Mouse (Mus musculus) stomach, postnatal 0 days (tissue): Measurements from ENCODE around the gene Rasa4.

Experiments used
- CTCF ChIP-seq: IDR thresholded peaks from 2 replicates; pipeline ENCODE4 v1.5.1; 2016; ENCODE audit warnings: antibody characterized with exemption, low read depth, mild to moderate bottlenecking, moderate library complexity
- EP300 ChIP-seq: optimal IDR thresholded peaks from 2 replicates; pipeline ENCODE3; 2016; ENCODE audit warnings: antibody characterized with exemption

DNA sequence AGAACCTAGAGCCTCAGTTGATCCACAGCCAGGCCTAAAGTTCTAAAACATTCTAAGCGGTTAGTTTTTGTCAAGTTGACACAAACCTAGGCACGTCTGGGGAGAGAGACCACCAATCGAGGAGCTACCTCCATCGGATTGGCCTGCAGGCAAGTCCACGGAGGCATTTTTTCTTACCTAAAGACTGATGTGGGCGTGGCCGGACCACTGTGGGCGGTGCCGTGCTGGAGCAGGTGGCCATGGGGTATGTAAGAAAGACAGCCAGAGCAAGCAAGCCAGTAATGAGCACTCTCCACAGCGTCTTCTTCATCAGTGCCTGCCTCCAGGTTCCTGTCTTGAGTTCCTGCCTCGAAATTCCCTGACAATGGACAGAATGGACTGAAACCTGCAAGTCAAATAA lies 10.2 kb upstream of the Rasa4 start:
- TF ChIP-seq CTCF: no peak
- no peak for TF ChIP-seq EP300
